Mouse (Mus musculus) heart, postnatal 36 days (tissue): Measurements from ENCODE around the gene Cyb5b. TPM values are rescaled to one million over a fixed set of nuclear protein-coding genes. Genes with fewer than 3 reads are reported as not detected.

Experiments used
- DNase-seq, 2 experiments: peaks; one replicate each; pipeline ENCODE4 v3.0.0; 2021 to 2022
- intact Hi-C: fragments of 180-260 bp; cut with DNase I; formaldehyde crosslinking; loops from one replicate; pipeline ENCODE4 v1.15.1; 2025
- total RNA-seq, 2 experiments: library from RNA; stranded (reverse); gene quantifications; 2 replicates each; pipeline ENCODE4 v1.2.3; 2021

The Cyb5b gene
- total RNA-seq, 2 experiments from 2014 or later, result 29.4 to 43.2 TPM

DNA sequence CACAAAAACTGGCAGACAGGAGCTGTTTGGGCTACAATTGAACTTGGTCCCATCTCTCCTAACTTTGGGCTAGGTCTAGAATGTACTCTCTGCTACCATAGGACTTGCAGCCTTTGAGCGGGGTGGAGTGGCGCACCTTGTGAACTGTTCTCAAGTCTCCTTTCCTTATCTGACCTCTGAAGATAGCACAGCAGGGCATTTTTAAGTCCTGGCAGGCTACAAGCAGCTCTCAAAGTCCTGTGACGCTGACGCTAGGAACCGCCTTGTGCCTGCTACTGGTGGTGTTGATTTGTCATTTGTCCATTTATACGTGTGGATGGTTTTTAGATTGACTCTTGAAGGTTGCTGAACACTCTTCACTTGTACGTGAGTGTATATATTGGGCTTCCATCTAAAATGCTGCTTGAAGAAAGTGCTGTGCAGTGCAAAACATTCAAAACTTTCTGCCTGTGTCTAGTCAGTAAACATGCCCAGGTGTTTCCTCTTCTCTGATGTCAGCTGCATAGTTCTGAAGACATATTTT, 13.9 kb downstream of the Cyb5b start:
- no peak for DNase-seq
- intact Hi-C loops, result no loop called here

- intact Hi-C loops, result no loop called here
- DNase-seq, result no peak
Observed at GRCm38 (mm10) chr8:107165745-107166144, 15.3 kb downstream of the Cyb5b start.

GRCm38 (mm10) chr8:107167848-107168247, 17.4 kb downstream of the Cyb5b start:
- DNase-seq, result no peak
- intact Hi-C loops, result no loop called here

DNA sequence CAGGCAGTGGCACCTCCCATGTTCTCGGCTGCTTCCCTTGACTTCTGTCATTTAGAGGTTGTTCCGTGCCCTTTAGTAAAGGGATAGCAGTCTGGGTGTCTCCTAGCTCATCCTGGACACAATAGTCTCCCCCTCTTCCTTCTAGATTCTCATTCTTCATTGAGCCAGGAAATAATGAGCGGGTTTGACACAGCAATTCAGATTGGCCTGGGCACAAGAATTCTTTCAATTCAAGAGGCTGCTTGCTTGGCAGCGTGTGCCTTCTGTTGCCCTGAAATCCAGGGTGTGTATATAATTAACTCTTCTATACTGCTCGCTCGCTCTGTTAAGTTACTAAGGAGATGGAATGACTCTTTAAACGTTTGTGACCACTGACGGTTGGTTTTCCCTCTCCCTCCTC, 21.7 kb downstream of the Cyb5b start:
- DNase-seq, result no peak
- intact Hi-C loops, result loop anchor here (2.0 to 10.0 kb wide), 2 partner anchors 57 to 153 kb away; no protein-coding TSS in a partner anchor

- DNase-seq, result no peak
- intact Hi-C loops, result loop anchor here (2.0 to 10.0 kb wide), 2 partner anchors 58 to 152 kb away; no protein-coding TSS in a partner anchor
Observed at GRCm38 (mm10) chr8:107172969-107173645, 22.7 kb downstream of the Cyb5b start.

DNA sequence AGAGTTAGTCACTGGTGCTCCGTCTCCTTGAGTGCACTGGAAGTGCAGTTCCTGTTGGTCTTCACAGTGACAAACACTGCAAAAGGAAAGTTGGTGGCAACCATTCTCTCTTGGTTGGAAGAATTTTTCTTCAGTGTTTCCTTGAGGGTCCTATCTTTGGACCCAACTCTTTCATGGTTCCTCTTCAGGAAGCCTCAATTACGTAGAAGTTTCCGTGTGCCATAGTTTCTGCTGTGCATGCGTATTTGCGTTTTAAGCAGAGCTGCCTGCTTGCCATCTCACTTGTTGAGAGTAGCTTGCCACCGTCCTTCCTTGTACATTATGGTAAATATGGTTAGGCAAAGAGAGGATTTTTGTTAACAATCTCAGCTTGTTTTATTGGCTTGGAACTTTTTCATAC, 30.7 kb downstream of the Cyb5b start:
- no peak for DNase-seq
- intact Hi-C loops, result no loop called here

- intact Hi-C loops, result no loop called here
- DNase-seq, result no peak
Observed at GRCm38 (mm10) chr8:107184996-107185395, 34.6 kb downstream of the Cyb5b start.

DNA sequence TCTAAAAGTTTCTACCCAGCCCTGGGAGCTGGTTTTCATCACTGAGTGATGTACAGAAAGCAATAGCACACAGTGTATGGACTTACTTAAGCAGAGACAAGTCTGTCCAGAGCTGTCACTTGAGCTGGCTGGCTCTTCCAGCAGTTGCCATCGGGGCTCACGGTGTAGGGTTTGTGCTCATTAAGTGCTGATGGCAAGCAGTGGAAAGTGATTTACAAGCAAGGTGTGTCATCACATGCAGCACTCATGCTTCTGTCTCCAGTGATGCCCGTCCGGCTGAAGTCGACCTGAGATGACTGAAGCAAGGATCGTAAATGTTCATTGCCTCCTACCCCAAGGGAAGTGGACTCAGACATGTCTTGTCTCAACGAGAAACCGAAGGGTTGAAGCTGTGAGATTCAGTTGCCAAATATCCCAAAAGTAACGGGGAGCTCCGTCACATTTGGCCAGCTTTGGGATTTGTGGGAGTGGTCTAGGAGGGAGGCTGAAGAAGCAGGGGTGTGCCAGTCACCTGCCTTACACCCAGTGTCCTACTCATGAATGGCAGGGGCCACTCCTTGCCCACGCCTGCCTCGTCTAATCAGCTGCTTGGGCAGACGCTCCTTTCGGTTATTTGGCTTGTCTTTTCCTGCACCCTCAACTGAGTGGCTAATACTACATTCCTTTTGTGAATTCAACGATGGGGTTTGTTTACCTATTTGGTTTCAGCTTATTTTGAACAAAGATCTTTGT, 36.4 kb downstream of the Cyb5b start:
- intact Hi-C loops, result no loop called here
- no peak for DNase-seq

DNA sequence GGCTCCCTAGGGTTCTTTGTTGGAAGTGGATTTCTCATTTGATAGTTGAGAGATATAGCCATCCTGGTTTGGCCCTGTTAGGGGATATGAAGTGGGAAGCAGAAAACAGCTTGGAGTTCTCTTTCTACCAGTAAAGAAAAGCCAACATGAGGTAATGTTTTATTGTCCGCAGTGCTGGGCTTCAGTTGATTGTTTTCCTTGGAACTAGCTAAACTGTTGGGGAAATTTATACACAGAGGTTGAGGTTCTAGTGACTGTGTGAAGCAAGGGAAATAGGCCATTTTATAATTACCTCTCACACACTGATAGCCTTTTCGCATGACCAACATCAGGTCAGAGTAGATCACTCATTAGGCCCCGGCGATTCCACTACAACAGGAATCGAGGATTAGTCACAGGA, 37.2 kb downstream of the Cyb5b start:
- intact Hi-C loops, result no loop called here
- no peak for DNase-seq

DNA sequence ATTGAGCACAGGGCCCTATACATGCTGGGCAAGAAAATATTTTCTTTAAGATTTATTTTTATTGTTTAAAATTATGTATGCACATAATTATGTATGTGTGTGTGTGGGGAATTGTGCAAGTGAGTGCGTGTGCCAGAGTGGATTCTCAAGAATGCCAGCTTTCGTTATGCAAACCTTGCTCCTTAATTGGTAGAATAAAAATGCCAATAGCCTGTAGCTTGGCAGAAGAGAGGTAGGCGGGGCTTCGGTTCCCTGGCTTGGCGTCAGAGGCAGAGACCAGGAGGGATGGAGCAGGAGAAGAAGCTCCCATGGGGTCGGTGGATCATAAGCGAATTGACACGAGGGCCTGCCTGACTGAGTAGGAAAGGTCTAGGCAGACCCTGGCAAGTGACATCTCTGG, 42.2 kb downstream of the Cyb5b start:
- intact Hi-C loops, result no loop called here
- DNase-seq, result no peak

DNA sequence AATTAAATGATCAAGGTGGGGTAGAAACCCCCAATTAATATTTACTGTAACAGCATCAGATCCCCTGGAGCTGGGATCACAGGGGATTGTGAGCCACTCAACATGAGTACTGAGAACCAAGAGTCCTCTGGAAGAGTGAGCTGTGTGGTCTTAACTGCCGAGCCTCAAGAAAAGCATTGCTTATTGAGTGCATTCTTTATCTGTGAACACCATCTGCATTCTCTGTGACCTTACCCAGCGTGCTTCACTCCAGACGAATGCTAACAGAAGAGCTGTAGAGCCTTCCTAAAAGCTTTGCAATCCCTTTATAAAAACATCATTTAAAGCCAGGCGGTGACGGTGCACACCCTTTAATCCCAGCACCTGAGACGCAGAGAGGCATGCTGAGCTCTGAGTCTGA, 42.9 kb downstream of the Cyb5b start:
- intact Hi-C loops, result no loop called here
- DNase-seq, result no peak

- intact Hi-C loops, result loop anchor here (5.0 kb wide), 1 partner anchor 78 kb away; no protein-coding TSS in a partner anchor
- no peak for DNase-seq
Observed at GRCm38 (mm10) chr8:107194786-107195451, 44.5 kb downstream of the Cyb5b start.

DNA sequence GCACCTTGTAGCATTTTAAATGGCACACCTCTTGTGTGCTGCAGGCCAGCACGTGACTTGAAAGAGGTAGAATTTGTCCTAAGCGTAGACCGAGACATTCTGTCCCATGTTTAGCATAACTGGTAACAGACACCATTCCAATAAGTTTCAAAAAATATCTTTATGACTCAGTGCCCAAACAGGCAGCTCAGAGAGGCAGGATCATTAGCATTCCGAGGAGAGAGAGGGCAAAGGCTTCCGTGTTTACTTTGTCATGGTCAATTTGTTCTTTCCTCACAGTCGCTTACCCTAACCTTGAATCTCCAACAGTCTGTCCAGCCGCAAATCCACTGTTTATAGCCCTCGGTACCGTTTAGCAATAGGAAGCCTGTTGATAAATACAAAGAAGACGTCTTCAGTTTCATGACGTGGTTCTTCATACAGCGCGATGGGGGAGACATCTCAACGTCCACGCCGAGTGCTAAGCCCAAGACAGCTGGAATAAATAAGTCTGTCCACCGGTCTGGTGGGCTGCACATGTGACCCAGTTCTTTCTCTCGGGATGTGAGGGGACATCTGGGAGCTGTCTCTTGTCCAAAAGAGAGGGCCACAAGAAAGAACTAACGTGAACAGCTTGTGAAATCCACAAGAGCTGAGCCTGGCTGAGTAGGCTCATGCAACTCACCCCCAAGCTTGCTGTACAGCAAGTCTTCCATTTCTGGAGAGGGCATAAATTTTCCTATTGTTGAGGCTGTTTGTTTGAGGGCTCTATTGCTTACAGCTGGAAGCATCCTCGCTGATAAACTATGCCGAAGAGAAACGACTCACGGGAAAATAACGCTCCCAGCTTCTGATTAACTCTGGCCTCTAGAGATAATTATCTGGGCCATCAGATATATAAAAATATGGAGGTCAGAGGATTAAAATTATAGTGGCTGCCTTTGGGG, 47.7 kb downstream of the Cyb5b start:
- no peak for DNase-seq
- intact Hi-C loops, result loop anchor here (1.0 to 5.0 kb wide), 2 partner anchors 22 to 81 kb away; no protein-coding TSS in a partner anchor

GRCm38 (mm10) chr8:107205164-107205563, 54.7 kb downstream of the Cyb5b start:
- no peak for DNase-seq
- intact Hi-C loops, result loop anchor here (1.0 to 5.0 kb wide), 2 partner anchors 47 to 88 kb away; partner anchors contain the start of gene Nfat5

GRCm38 (mm10) chr8:107205701-107206561, 55.5 kb downstream of the Cyb5b start:
- DNase-seq, result peak; percentile 82 to 85
- intact Hi-C loops, result loop anchor here (1.0 to 5.0 kb wide), 2 partner anchors 46 to 87 kb away; partner anchors contain the start of gene Nfat5

DNA sequence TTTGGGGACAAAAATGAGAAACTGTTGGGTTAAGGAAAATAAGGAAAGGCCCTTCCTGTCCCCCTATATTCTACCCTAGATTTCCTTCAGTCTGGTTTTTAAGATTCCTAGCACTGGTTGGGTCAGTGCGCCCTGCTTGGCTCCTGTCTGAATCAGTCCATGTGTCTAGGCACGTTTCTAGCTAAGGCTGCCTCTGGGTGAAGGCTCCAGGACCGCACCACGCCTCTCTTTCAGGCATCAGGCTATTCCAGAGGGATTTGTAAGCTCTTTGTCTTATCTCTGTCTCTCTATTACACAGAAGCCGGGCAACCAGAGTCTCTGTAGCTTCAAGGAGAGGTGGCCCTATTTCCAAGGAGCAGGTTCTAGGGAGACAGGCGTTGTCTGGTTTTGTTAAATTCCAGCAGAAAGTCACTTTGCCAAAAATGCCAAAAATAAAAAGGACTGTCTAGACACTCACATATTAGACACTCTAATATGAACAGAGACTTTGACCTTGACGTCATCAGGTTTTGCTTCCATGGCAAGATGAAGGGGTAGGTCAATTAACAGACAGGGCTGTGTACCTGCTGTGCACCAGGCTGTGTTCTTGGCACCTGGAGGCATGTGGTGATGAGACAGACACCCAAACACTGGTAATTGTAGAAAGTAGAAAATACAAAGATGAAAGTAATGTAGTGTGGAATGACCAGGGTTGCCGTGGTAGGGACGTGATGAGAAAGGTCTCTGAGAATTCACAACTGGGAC, 56.5 kb downstream of the Cyb5b start:
- intact Hi-C loops, result loop anchor here (5.0 kb wide), 1 partner anchor 45 kb away; no protein-coding TSS in a partner anchor

DNA sequence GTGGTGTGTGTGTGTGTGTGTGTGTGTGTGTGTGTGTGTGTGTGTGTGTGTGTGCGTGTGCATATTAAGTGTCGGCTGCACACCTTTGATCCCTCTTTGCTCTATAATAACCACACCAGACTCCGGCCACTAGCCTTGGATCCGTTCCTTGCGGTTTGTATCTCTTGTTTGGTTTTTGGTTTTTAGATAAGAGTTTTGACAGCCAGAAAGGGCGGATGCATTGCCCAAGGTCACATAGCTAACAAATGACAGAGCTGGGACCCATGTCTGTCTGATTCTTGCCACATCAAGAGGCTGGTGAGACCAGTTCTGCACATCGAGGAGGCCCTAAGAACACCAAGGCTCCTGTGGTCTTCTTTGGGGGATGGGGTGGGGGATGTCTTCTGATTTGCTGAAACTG, 58.7 kb downstream of the Cyb5b start:
- intact Hi-C loops, result loop anchor here (5.0 kb wide), 1 partner anchor 43 kb away; no protein-coding TSS in a partner anchor
- no peak for DNase-seq

More for the DNA sequence above, 56.5 kb downstream of the Cyb5b start:
- peak; percentile 20 to 25 for DNase-seq

GRCm38 (mm10) chr8:107212006-107212405, 61.6 kb downstream of the Cyb5b start:
- no peak for DNase-seq
- intact Hi-C loops, result no loop called here
